Mouse (Mus musculus): ENCODE measurements around the gene Olfr1233.

GRCm38 (mm10) chr2:89342298-89342697, at the start of gene Olfr1233:
- TF ChIP-seq GATA1 (IDR thresholded peaks at IDR 0.05; ENCODE audit: low read length) (no peak), TAL1 (IDR thresholded peaks at IDR 0.05; ENCODE audit: low read length) (no peak)

All from erythroblast, embryonic 14.5 days (primary cell).